Mouse (Mus musculus) hindbrain, embryonic 11.5 days (tissue): ENCODE measurements around the gene Wars2. TPM values are rescaled to one million over a fixed set of nuclear protein-coding genes. Genes with fewer than 3 reads are reported as not detected.

Experiments used
- ATAC-seq: fragments of 200-750 bp; cut with Nextera tagmentation; 2 replicates; pipeline ENCODE4 v1.8.0; 2017; ENCODE audit warnings: mild to moderate bottlenecking, moderate TSS enrichment, moderate library complexity; ENCODE audit not compliant: low FRiP score
- DNase-seq: peaks from one replicate; pipeline ENCODE4 v3.0.0-alpha.2; 2015; ENCODE audit warnings: low spot score
- H3K27ac ChIP-seq: fragments of 300-500 bp; sonication (generic); 2 replicates; pipeline ENCODE4 v1.5.1; 2014; ENCODE audit warnings: mild to moderate bottlenecking, low read depth, low read length
- H3K27me3 ChIP-seq: fragments of 300-500 bp; sonication (generic); 2 replicates; pipeline ENCODE4 v1.6.1; 2014; ENCODE audit warnings: mild to moderate bottlenecking, low read length, moderate library complexity, mixed read lengths; ENCODE audit not compliant: control insufficient read depth, insufficient read depth
- H3K36me3 ChIP-seq: fragments of 300-500 bp; sonication (generic); 2 replicates; pipeline ENCODE4 v1.6.1; 2014; ENCODE audit warnings: mild to moderate bottlenecking, low read length, moderate library complexity, mixed read lengths; ENCODE audit not compliant: control insufficient read depth, insufficient read depth
- H3K4me1 ChIP-seq: fragments of 300-500 bp; sonication (generic); replicated peaks from 2 replicates; pipeline ENCODE4 v1.6.1; 2014; ENCODE audit warnings: low read length, mixed read lengths; ENCODE audit not compliant: control insufficient read depth, insufficient read depth
- H3K4me2 ChIP-seq: fragments of 300-500 bp; sonication (generic); replicated peaks from 2 replicates; pipeline ENCODE4 v1.6.1; 2014; ENCODE audit warnings: mild to moderate bottlenecking, low read depth, low read length
- H3K4me3 ChIP-seq: fragments of 300-500 bp; sonication (generic); 2 replicates; pipeline ENCODE4 v1.5.1; 2014; ENCODE audit warnings: low read depth, low read length
- H3K9ac ChIP-seq: fragments of 300-500 bp; sonication (generic); 2 replicates; pipeline ENCODE4 v1.6.1; 2014; ENCODE audit warnings: low read depth, low read length
- H3K9me3 ChIP-seq: fragments of 300-500 bp; sonication (generic); 2 replicates; pipeline ENCODE4 v1.6.1; 2016; ENCODE audit warnings: low read length; ENCODE audit not compliant: control insufficient read depth
- WGBS: fragments of 180-500 bp; shearing (Covaris S2); extraction: QIAGEN DNeasy Blood & Tissue Kit; methylation state at CpG from one replicate; pipeline ENCODE4 v1.1.7; 2014; 5-methylcytosine and 5-hydroxymethylcytosine counted together
- polyA plus RNA-seq: library from polyadenylated mRNA; unstranded; fragments of >200 nt; fragmentation: Nextera tagmentation; extraction: Ambion mirVana; gene quantifications from 2 replicates; pipeline ENCODE4 v1.2.1, GENCODE M21; 2014

Gene Wars2
- polyA plus RNA-seq, 1 experiment from 2014 or later: 7.9 TPM

- no peak overlapping the region for H3K4me2 ChIP-seq
- DNase-seq: peak; percentile 55
Measured at GRCm38 (mm10) chr3:99255411-99256365, 114.8 kb downstream of the Wars2 start.

DNA sequence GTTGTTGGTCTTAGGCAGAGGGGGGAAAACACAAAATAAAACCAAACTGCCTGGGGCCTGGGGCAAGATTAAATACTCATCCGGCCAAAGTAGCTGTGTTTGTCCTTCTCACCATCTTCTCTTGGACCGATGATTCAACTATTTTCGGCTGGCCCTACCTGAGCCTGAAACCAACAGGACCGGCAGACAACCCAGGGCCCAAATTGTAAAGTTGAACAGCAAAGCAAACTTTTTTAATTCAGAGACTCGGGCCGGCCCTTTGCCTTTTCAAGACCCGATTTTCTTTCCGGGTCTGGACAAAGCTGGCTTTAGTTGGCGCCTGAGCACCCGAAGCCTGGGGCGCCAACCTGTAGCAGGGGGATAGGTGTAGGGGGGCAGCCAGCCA, 115.5 kb downstream of the Wars2 start:
- H3K27ac ChIP-seq: no peak overlapping the region; the same call in 1 of the 2 replicates
- H3K4me3 ChIP-seq: peak overlapping the region; percentile 10; the same call in 1 of the 2 replicates
- 2% methylated on average over 11 of the region's 11 CpGs for WGBS
- DNase-seq (peak; percentile 70), ATAC-seq (no peak)
- no peak overlapping the region for H3K9ac ChIP-seq
- 0 out of 2 replicates have a peak overlapping the region, but pooled peaks have one; percentile 1 for H3K4me2 ChIP-seq
- peaks cover 9% of the 10 kb centered on the region; the same call in 1 of the 2 replicates for H3K4me1 ChIP-seq
- H3K27me3 ChIP-seq: peaks cover 90% of the 10 kb centered on the region
- no peaks in the 10 kb centered on the region for H3K36me3 ChIP-seq
- no peaks in the 10 kb centered on the region for H3K9me3 ChIP-seq

More at GRCm38 (mm10) chr3:99255411-99256365, 114.8 kb downstream of the Wars2 start:
- peaks cover 90% of the 10 kb centered on the region for H3K27me3 ChIP-seq
- H3K4me1 ChIP-seq: peaks cover 9% of the 10 kb centered on the region; the same call in 1 of the 2 replicates
- no peak for ATAC-seq
- no peak overlapping the region for H3K9ac ChIP-seq
- H3K36me3 ChIP-seq: no peaks in the 10 kb centered on the region
- no peak overlapping the region for H3K27ac ChIP-seq
- H3K4me3 ChIP-seq: 0 out of 2 replicates have a peak overlapping the region, but pooled peaks have one; percentile 9
- WGBS: 7% methylated on average over 11 of the region's 11 CpGs
- no peaks in the 10 kb centered on the region for H3K9me3 ChIP-seq

- Histone ChIP-seq H3K36me3 (no peaks in the 10 kb centered on the region), H3K27me3 (peaks cover 90% of the 10 kb centered on the region), H3K9ac (no peak overlapping the region), H3K9me3 (no peaks in the 10 kb centered on the region), H3K27ac (no peak overlapping the region; the same call in 1 of the 2 replicates), H3K4me3 (peak overlapping the region; percentile 10; the same call in 1 of the 2 replicates), H3K4me2 (0 out of 2 replicates have a peak overlapping the region, but pooled peaks have one; percentile 1), H3K4me1 (peaks cover 9% of the 10 kb centered on the region; the same call in 1 of the 2 replicates)
- DNase-seq (no peak), ATAC-seq (no peak)
- under 1% methylated on average over 20 of the region's 20 CpGs for WGBS
Measured at GRCm38 (mm10) chr3:99256766-99257165, 115.9 kb downstream of the Wars2 start.

DNA sequence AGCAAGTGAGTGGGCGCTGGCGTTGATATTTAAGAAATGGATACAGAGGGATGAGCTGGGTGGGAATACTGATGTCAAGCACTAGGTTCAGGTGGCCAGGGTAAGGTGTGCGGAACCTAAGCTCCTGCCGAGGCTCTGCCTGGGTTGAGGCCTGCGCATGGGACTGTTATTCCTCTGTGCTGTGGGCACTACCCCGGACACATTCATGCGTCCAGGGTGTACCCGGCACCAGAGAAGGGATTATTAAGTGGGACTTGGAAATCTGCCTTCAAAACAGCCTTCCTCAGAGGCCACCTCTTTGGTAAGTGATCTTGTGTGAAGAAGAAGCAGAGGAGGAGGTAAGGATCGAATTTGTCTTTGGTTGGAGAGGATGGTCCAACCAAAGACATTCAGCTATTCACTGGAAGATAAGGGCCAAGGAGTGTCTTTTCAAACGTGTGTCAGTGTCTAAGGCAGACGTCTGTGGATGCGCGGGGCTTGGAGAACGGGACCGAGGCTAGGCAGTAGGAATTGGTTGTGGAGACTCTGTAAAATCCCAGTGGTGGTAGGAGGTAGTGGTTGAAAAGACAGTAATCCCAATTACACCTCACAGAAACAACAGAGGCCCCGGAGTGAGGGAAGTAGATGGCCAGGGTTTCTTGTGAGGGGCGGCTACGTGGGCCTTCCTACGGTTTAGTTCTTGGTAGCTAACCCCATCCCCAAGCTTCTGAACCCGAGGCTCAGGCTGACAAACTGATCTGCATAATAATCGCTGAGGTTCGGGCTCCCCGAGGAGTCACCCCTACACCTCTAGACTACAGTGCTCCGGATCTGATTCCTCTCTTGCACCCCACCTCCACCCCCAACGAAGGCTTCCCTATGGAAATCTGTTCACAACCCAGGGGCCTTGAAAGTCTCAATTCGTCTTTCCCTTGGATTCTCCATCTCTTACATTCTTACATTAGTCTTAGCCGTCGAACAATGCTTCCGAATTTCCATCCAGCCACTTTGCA, 117.0 kb downstream of the Wars2 start:
- Histone ChIP-seq H3K27me3 (peaks cover 89% of the 10 kb centered on the region), H3K27ac (no peak overlapping the region), H3K9ac (no peak overlapping the region), H3K4me1 (peaks cover 9% of the 10 kb centered on the region; the same call in 1 of the 2 replicates), H3K36me3 (no peaks in the 10 kb centered on the region), H3K9me3 (no peaks in the 10 kb centered on the region), H3K4me3 (no peak overlapping the region), H3K4me2 (no peak overlapping the region)
- ATAC-seq: no peak
- DNase-seq: peak; percentile 57
- 2% methylated on average over 29 of the region's 29 CpGs for WGBS

DNA sequence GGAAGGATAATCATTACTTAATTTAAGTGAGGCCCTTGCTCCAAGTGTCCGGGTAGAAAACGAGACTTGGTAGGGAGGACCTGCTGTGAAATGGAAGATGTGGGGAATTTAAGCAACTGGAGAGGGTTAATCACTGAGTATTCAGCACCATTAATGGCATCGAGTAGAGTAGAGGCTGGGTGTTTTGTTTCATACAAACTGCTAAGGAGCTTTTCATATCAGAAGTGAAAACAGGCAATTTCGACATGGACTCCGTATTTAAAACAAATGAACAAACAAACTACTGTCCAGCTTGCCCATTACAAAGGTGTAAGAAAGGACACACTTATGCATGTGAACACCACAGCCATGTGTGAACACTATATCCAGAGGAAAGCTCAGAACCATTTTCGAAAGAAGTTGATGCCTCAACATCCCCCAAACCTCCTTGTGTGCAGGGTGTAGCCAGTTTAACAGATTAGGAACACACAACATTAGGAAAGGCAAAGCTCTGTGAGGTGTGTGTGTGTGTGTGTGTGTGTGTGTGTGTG, 118.9 kb downstream of the Wars2 start:
- Histone ChIP-seq H3K27me3 (peaks cover 82% of the 10 kb centered on the region), H3K9me3 (no peaks in the 10 kb centered on the region), H3K9ac (no peak overlapping the region), H3K4me3 (no peak overlapping the region), H3K4me2 (no peak overlapping the region), H3K36me3 (no peaks in the 10 kb centered on the region), H3K4me1 (no peaks in the 10 kb centered on the region), H3K27ac (no peak overlapping the region)
- 7% methylated on average over 6 of the region's 6 CpGs for WGBS
- no peak for ATAC-seq
- peak; percentile 56 for DNase-seq

- Histone ChIP-seq H3K4me2 (no peak overlapping the region), H3K4me1 (no peaks in the 10 kb centered on the region), H3K36me3 (no peaks in the 10 kb centered on the region), H3K27me3 (peaks cover 79% of the 10 kb centered on the region), H3K27ac (no peak overlapping the region), H3K9me3 (no peaks in the 10 kb centered on the region), H3K9ac (no peak overlapping the region), H3K4me3 (no peak overlapping the region)
- ATAC-seq (no peak), DNase-seq (peak; percentile 19)
- WGBS: 36% methylated on average over 2 of the region's 2 CpGs
Measured at GRCm38 (mm10) chr3:99260395-99260794, 119.5 kb downstream of the Wars2 start.

DNA sequence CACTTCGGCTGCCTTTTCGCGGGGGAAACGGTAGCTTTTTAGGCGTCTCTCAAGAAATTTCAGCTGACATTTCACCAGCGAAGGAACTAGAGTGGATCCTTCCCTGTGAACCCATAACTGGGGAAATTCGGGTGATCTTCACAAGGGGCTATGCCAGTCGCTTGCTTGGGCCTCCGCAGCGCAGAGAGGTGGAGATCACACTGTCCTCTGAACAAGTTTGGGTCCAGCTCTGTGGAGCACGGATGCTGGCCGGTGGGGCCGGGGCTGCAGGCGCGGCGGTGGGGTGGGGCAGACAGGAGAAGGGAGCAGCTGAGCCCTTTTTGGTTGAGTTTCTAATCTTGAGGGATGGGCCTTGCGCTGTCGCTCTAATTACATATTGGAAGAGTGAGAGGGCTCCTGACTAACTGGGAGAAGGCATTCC, 120.5 kb downstream of the Wars2 start:
- DNase-seq: peak; percentile 54
- WGBS: 1% methylated on average over 18 of the region's 18 CpGs

DNA sequence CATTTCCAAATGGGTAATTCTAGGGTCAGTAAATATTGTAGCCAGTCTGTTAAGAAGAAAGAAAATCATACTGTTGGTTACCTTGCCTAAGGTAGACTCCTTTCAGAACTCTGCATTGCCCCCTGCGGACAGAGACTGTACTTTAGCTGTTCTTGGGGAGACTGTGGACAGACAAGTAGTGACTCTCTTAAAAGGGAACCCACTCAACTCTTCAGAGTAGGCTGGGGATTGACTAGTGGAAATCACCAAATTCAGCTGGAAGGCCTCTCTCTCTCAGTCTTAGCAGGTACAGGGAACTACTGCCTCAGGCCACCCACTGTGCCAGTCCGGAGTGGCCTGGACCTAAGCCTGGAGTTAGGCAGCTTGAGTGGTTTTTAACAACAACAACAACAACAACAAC, 121.1 kb downstream of the Wars2 start:
- no peak overlapping the region for H3K9ac ChIP-seq
- no peak for ATAC-seq
- no peaks in the 10 kb centered on the region for H3K9me3 ChIP-seq
- 0% methylated on average over 2 of the region's 2 CpGs for WGBS
- H3K4me1 ChIP-seq: no peaks in the 10 kb centered on the region
- no peak overlapping the region for H3K4me3 ChIP-seq
- no peak overlapping the region for H3K4me2 ChIP-seq
- no peak overlapping the region for H3K27ac ChIP-seq
- peaks cover 65% of the 10 kb centered on the region for H3K27me3 ChIP-seq
- H3K36me3 ChIP-seq: no peaks in the 10 kb centered on the region
- peak; percentile 44 for DNase-seq

More for the DNA sequence above, 120.5 kb downstream of the Wars2 start:
- Histone ChIP-seq H3K36me3 (no peaks in the 10 kb centered on the region), H3K4me2 (no peak overlapping the region), H3K27me3 (peaks cover 71% of the 10 kb centered on the region), H3K4me3 (no peak overlapping the region), H3K9me3 (no peaks in the 10 kb centered on the region), H3K4me1 (no peaks in the 10 kb centered on the region), H3K9ac (no peak overlapping the region), H3K27ac (no peak overlapping the region)
- no peak for ATAC-seq
